Mouse (Mus musculus): Measurements from ENCODE around the gene Capn2. TPM values are rescaled to one million over a fixed set of nuclear protein-coding genes. Genes with fewer than 3 reads are reported as not detected.
A peak's percentile ranks its signal among the peaks of the same experiment; 100 is the strongest.

Capn2 gene
- polyA plus RNA-seq, 1 experiment: 148 TPM

GRCm38 (mm10) chr1:182501815-182502405 is 15.5 kb downstream of the Capn2 start:
- TF ChIP-seq MAX (IDR thresholded peaks at IDR 0.05; ENCODE audit: low read depth): no peak
- TF ChIP-seq REST (IDR thresholded peaks at IDR 0.05; ENCODE audit: insufficient read depth, insufficient read length): no peak
- no peak for TF ChIP-seq POLR2A (IDR thresholded peaks at IDR 0.05; ENCODE audit: insufficient read length, low read depth)
- no peak for TF ChIP-seq USF1 (IDR thresholded peaks at IDR 0.05; ENCODE audit: low read depth)
- peak; percentile 29 for TF ChIP-seq TCF12 (IDR thresholded peaks at IDR 0.05; ENCODE audit: insufficient read depth, poor library complexity, severe bottlenecking)
- peak in 2 of 3 experiments; percentile 51 to 62 for TF ChIP-seq MYOD1 (IDR thresholded peaks at IDR 0.05; ENCODE audit: control insufficient read depth in 1 of 3, insufficient read length in 2 of 3, low read depth in 2 of 3)
- TF ChIP-seq SRF (IDR thresholded peaks at IDR 0.05; ENCODE audit: control insufficient read depth, insufficient read length, low read depth): no peak
- peak in 1 of 3 experiments; percentile 48 for TF ChIP-seq MYOG (IDR thresholded peaks at IDR 0.05; ENCODE audit: control insufficient read depth in 1 of 3, insufficient read depth in 1 of 3, insufficient read length in 2 of 3, low read depth in 2 of 3)
- no peak for TF ChIP-seq E2F4 (IDR thresholded peaks at IDR 0.05; ENCODE audit: insufficient read depth)
- peak; percentile 39 for TF ChIP-seq POLR2AphosphoS2 (IDR thresholded peaks at IDR 0.05; ENCODE audit: insufficient read length, low read depth)
- TF ChIP-seq CEBPB (IDR thresholded peaks at IDR 0.05; ENCODE audit: insufficient read depth, poor library complexity, severe bottlenecking): peak; percentile 78; the same call in 1 of the 2 replicates
- TF ChIP-seq TCF3 (IDR thresholded peaks at IDR 0.05; ENCODE audit: insufficient read length, low read depth): no peak
- Histone ChIP-seq H3K27me3 (ENCODE audit: control insufficient read depth, insufficient read depth, insufficient read length) (no peaks in the 10 kb centered on the region), H3K4me2 (ENCODE audit: low read depth) (peak overlapping the region; percentile 66), H3K36me3 (ENCODE audit: control insufficient read depth, insufficient read depth) (peaks cover 6% of the 10 kb centered on the region), H3K79me2 (ENCODE audit: control insufficient read depth, insufficient read depth) (peaks cover 82% of the 10 kb centered on the region), H3K4me3 (no peak overlapping the region), H3ac (ENCODE audit: control insufficient read depth, insufficient read length) (no peak overlapping the region)

- H3K36me3 ChIP-seq (ENCODE audit: control insufficient read depth, insufficient read depth): peaks cover 5% of the 10 kb centered on the region
Observed at GRCm38 (mm10) chr1:182500843-182501242, 16.6 kb downstream of the Capn2 start.

GRCm38 (mm10) chr1:182500224-182500623 is 17.2 kb downstream of the Capn2 start:
- Histone ChIP-seq H3K4me2 (ENCODE audit: low read depth) (peak overlapping the region; percentile 1), H3K79me2 (ENCODE audit: control insufficient read depth, insufficient read depth) (peaks cover 93% of the 10 kb centered on the region), H3K27me3 (ENCODE audit: control insufficient read depth, insufficient read depth, insufficient read length) (no peaks in the 10 kb centered on the region), H3K4me3 (no peak overlapping the region), H3ac (ENCODE audit: control insufficient read depth, insufficient read length) (no peak overlapping the region), H3K36me3 (ENCODE audit: control insufficient read depth, insufficient read depth) (no peaks in the 10 kb centered on the region)
- TF ChIP-seq MYOD1 (IDR thresholded peaks at IDR 0.05; ENCODE audit: control insufficient read depth in 1 of 3, insufficient read length in 2 of 3, low read depth in 2 of 3): no peak
- no peak for TF ChIP-seq POLR2AphosphoS2 (IDR thresholded peaks at IDR 0.05; ENCODE audit: insufficient read length, low read depth)
- no peak for TF ChIP-seq TCF12 (IDR thresholded peaks at IDR 0.05; ENCODE audit: insufficient read depth, poor library complexity, severe bottlenecking)
- TF ChIP-seq E2F4 (IDR thresholded peaks at IDR 0.05; ENCODE audit: insufficient read depth): no peak
- no peak for TF ChIP-seq MAX (IDR thresholded peaks at IDR 0.05; ENCODE audit: low read depth)
- no peak for TF ChIP-seq MYOG (IDR thresholded peaks at IDR 0.05; ENCODE audit: control insufficient read depth in 1 of 3, insufficient read depth in 1 of 3, insufficient read length in 2 of 3, low read depth in 2 of 3)
- TF ChIP-seq TCF3 (IDR thresholded peaks at IDR 0.05; ENCODE audit: insufficient read length, low read depth): no peak
- no peak for TF ChIP-seq REST (IDR thresholded peaks at IDR 0.05; ENCODE audit: insufficient read depth, insufficient read length)
- TF ChIP-seq SRF (IDR thresholded peaks at IDR 0.05; ENCODE audit: control insufficient read depth, insufficient read length, low read depth): no peak
- TF ChIP-seq POLR2A (IDR thresholded peaks at IDR 0.05; ENCODE audit: insufficient read length, low read depth): no peak
- no peak for TF ChIP-seq USF1 (IDR thresholded peaks at IDR 0.05; ENCODE audit: low read depth)
- TF ChIP-seq CEBPB (IDR thresholded peaks at IDR 0.05; ENCODE audit: insufficient read depth, poor library complexity, severe bottlenecking): no peak

More at GRCm38 (mm10) chr1:182500843-182501242, 16.6 kb downstream of the Capn2 start:
- TF ChIP-seq POLR2A (IDR thresholded peaks at IDR 0.05; ENCODE audit: insufficient read length, low read depth) (no peak), MYOG (IDR thresholded peaks at IDR 0.05; ENCODE audit: control insufficient read depth in 1 of 3, insufficient read depth in 1 of 3, insufficient read length in 2 of 3, low read depth in 2 of 3) (no peak), REST (IDR thresholded peaks at IDR 0.05; ENCODE audit: insufficient read depth, insufficient read length) (no peak), MYOD1 (IDR thresholded peaks at IDR 0.05; ENCODE audit: control insufficient read depth in 1 of 3, insufficient read length in 2 of 3, low read depth in 2 of 3) (no peak), USF1 (IDR thresholded peaks at IDR 0.05; ENCODE audit: low read depth) (no peak), SRF (IDR thresholded peaks at IDR 0.05; ENCODE audit: control insufficient read depth, insufficient read length, low read depth) (no peak), TCF12 (IDR thresholded peaks at IDR 0.05; ENCODE audit: insufficient read depth, poor library complexity, severe bottlenecking) (no peak), TCF3 (IDR thresholded peaks at IDR 0.05; ENCODE audit: insufficient read length, low read depth) (no peak), POLR2AphosphoS2 (IDR thresholded peaks at IDR 0.05; ENCODE audit: insufficient read length, low read depth) (no peak), MAX (IDR thresholded peaks at IDR 0.05; ENCODE audit: low read depth) (no peak), CEBPB (IDR thresholded peaks at IDR 0.05; ENCODE audit: insufficient read depth, poor library complexity, severe bottlenecking) (no peak), E2F4 (IDR thresholded peaks at IDR 0.05; ENCODE audit: insufficient read depth) (no peak)
- Histone ChIP-seq H3ac (ENCODE audit: control insufficient read depth, insufficient read length) (no peak overlapping the region), H3K79me2 (ENCODE audit: control insufficient read depth, insufficient read depth) (peaks cover 93% of the 10 kb centered on the region), H3K4me3 (no peak overlapping the region), H3K27me3 (ENCODE audit: control insufficient read depth, insufficient read depth, insufficient read length) (no peaks in the 10 kb centered on the region), H3K4me2 (ENCODE audit: low read depth) (peak overlapping the region; percentile 1)

DNA sequence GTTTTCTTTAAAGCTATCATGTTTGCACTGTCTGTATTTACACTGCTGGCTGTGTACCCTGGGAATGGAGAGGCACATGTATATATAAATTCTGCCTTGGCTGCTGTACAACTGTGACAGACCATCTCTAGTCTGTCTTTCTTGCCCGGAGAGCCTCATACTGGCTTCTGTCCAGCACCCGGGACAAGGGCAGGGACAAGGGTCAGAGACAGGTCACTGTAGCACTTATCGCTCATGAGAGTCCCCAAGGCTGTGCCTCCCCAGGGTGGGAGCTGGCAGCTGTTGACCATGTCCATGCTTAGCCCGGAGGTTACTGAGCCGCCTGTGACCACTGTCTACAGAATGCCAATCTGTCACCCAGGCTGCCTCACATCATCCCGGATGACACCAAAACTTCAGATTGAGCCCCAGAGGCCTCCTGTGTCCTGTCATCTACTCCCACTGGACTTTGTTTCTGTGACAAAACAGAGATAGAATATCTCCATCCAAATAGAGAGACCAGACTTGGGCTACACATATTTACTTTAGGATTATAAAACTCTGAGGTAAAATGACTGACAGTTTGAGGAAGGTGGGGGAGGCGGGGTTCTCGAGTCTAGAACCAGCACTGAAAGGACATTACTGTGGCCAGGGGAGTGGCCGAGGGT is 17.8 kb downstream of the Capn2 start:
- H3K4me2 ChIP-seq (ENCODE audit: low read depth): no peak overlapping the region

More for the DNA sequence above, 17.8 kb downstream of the Capn2 start:
- Histone ChIP-seq H3K4me3 (no peak overlapping the region), H3ac (ENCODE audit: control insufficient read depth, insufficient read length) (no peak overlapping the region), H3K36me3 (ENCODE audit: control insufficient read depth, insufficient read depth) (no peaks in the 10 kb centered on the region), H3K79me2 (ENCODE audit: control insufficient read depth, insufficient read depth) (peaks cover 93% of the 10 kb centered on the region), H3K27me3 (ENCODE audit: control insufficient read depth, insufficient read depth, insufficient read length) (no peaks in the 10 kb centered on the region)
- TF ChIP-seq MYOD1 (IDR thresholded peaks at IDR 0.05; ENCODE audit: control insufficient read depth in 1 of 3, insufficient read length in 2 of 3, low read depth in 2 of 3) (peak in 2 of 3 experiments; percentile 11 to 73), TCF12 (IDR thresholded peaks at IDR 0.05; ENCODE audit: insufficient read depth, poor library complexity, severe bottlenecking) (no peak), POLR2A (IDR thresholded peaks at IDR 0.05; ENCODE audit: insufficient read length, low read depth) (no peak), POLR2AphosphoS2 (IDR thresholded peaks at IDR 0.05; ENCODE audit: insufficient read length, low read depth) (peak; percentile 30), SRF (IDR thresholded peaks at IDR 0.05; ENCODE audit: control insufficient read depth, insufficient read length, low read depth) (no peak), CEBPB (IDR thresholded peaks at IDR 0.05; ENCODE audit: insufficient read depth, poor library complexity, severe bottlenecking) (no peak), REST (IDR thresholded peaks at IDR 0.05; ENCODE audit: insufficient read depth, insufficient read length) (no peak), MAX (IDR thresholded peaks at IDR 0.05; ENCODE audit: low read depth) (no peak), TCF3 (IDR thresholded peaks at IDR 0.05; ENCODE audit: insufficient read length, low read depth) (peak; percentile 25), MYOG (IDR thresholded peaks at IDR 0.05; ENCODE audit: control insufficient read depth in 1 of 3, insufficient read depth in 1 of 3, insufficient read length in 2 of 3, low read depth in 2 of 3) (peak; percentile 40 to 85 (median 45)), USF1 (IDR thresholded peaks at IDR 0.05; ENCODE audit: low read depth) (no peak), E2F4 (IDR thresholded peaks at IDR 0.05; ENCODE audit: insufficient read depth) (no peak)
